Mouse (Mus musculus) hindbrain, postnatal 0 days (tissue): ENCODE results near the gene Ankrd13a. TPM values are rescaled to one million over a fixed set of nuclear protein-coding genes. Genes with fewer than 3 reads are reported as not detected.
A peak's percentile ranks its signal among the peaks of the same experiment; 100 is the strongest.

Experiments used
- ATAC-seq: fragments of 200-750 bp; cut with Nextera tagmentation; 2 replicates; pipeline ENCODE4 v1.8.0; 2017; ENCODE audit warnings: mild to moderate bottlenecking, moderate TSS enrichment, moderate library complexity
- DNase-seq: peaks from one replicate; pipeline ENCODE4 v3.0.0-alpha.2; 2015; ENCODE audit warnings: low spot score
- H3K27ac ChIP-seq: fragments of 300-500 bp; sonication (generic); 2 replicates; pipeline ENCODE4 v1.5.1; 2014; ENCODE audit warnings: mild to moderate bottlenecking
- H3K27me3 ChIP-seq: fragments of 300-500 bp; sonication (generic); 2 replicates; pipeline ENCODE4 v1.6.1; 2014; ENCODE audit warnings: low read length, mixed read lengths; ENCODE audit not compliant: insufficient read depth
- H3K36me3 ChIP-seq: fragments of 300-500 bp; sonication (generic); 2 replicates; pipeline ENCODE4 v1.6.1; 2014; ENCODE audit warnings: low read length, mixed read lengths; ENCODE audit not compliant: insufficient read depth
- H3K4me1 ChIP-seq: fragments of 300-500 bp; sonication (generic); 2 replicates; pipeline ENCODE4 v1.6.1; 2014; ENCODE audit warnings: antibody characterized with exemption, low read length, mixed read lengths; ENCODE audit not compliant: insufficient read depth
- H3K4me2 ChIP-seq: fragments of 300-500 bp; sonication (generic); 2 replicates; pipeline ENCODE4 v1.6.1; 2014; ENCODE audit warnings: low read depth, mild to moderate bottlenecking, low read length, moderate library complexity, mixed read lengths
- H3K4me3 ChIP-seq: fragments of 300-500 bp; sonication (generic); 2 replicates; pipeline ENCODE4 v1.5.1; 2014; ENCODE audit warnings: low read length
- H3K9ac ChIP-seq: fragments of 300-500 bp; sonication (generic); replicated peaks from 2 replicates; pipeline ENCODE4 v1.6.1; 2014; ENCODE audit warnings: mild to moderate bottlenecking, low read length, moderate library complexity, mixed read lengths
- H3K9me3 ChIP-seq: fragments of 300-500 bp; sonication (generic); 2 replicates; pipeline ENCODE4 v1.6.1; 2016; ENCODE audit warnings: low read length, mixed read lengths
- CTCF ChIP-seq: IDR thresholded peaks from 2 replicates; pipeline ENCODE4 v1.5.1; 2016; ENCODE audit warnings: antibody characterized with exemption, control low read depth, low read depth
- WGBS: fragments of 180-500 bp; shearing (Covaris S2); extraction: QIAGEN DNeasy Blood & Tissue Kit; methylation state at CpG from one replicate; pipeline ENCODE4 v1.1.7; 2014; 5-methylcytosine and 5-hydroxymethylcytosine counted together
- polyA plus RNA-seq: library from polyadenylated mRNA; unstranded; fragments of >200 nt; fragmentation: Nextera tagmentation; extraction: Ambion mirVana; gene quantifications from 2 replicates; pipeline ENCODE4 v1.2.1, GENCODE M21; 2015
- total RNA-seq: library from RNA; depleted of rRNA; stranded (reverse); fragments of >200 nt; gene quantifications from 2 replicates; pipeline ENCODE4 v1.2.3, GENCODE M21; 2014

The Ankrd13a gene
- total and polyA plus RNA-seq, 2 experiments from 2014 or later = 30.7 to 44.7 TPM

DNA sequence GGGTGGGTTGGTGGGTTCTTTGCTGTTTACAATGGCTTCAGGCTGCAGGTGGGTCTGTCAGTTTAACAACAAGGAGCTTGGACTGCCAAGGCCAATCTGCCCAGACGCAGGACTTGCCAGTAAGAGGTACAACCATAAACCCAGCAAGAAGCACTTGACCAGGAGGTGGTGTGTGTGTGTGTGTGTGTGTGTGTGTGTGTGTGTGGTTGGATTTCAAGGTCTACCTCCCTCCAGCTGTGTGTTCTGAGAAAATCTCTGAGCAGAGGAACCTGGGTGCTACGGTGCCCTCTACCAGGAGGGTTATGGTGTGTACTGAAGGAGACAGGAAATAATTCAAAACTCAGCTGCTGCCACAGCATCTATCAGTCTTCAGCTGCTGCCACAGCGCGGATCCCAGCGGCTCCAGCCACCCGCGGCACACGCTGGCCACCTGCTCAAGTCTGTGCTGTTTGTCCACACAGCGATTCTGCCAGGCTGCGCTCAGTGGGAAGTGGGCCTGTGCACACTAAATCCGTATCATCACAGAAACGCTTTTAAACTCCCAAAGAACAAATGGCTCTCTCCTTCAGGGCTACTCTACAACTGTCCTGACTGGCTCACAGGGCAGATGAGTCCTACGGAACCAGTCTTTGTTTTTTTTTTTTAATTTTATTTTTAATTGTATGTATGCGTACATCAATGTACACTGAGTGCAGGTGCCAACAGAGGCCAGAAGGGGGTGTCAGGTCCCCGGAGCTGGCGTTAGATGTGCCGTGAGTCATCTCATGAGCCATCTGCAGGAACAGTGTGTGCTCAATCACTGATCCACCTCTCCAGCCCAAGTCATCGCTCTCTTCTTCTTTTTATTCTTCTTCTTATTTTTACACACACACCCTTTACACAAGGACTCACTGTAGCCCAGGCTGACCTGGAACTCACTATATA lies 9.4 kb upstream of the Ankrd13a start:
- Histone ChIP-seq H3K9ac (no peak overlapping the region), H3K9me3 (no peaks in the 10 kb centered on the region), H3K27me3 (no peaks in the 10 kb centered on the region), H3K36me3 (peaks cover 44% of the 10 kb centered on the region; the same call in 1 of the 2 replicates), H3K4me1 (no peaks in the 10 kb centered on the region), H3K4me3 (no peak overlapping the region), H3K4me2 (no peak overlapping the region), H3K27ac (peak overlapping the region; percentile 56)
- 68% methylated on average over 18 of the region's 18 CpGs for WGBS
- ATAC-seq = peak; percentile 76
- DNase-seq = peak; percentile 67
- TF ChIP-seq CTCF = peak; percentile 52; the same call in 1 of the 2 replicates

GRCm38 (mm10) chr5:114766686-114767085 lies 7.8 kb upstream of the Ankrd13a start:
- no peak for ATAC-seq
- DNase-seq = no peak
- 88% methylated on average over 8 of the region's 8 CpGs for WGBS

DNA sequence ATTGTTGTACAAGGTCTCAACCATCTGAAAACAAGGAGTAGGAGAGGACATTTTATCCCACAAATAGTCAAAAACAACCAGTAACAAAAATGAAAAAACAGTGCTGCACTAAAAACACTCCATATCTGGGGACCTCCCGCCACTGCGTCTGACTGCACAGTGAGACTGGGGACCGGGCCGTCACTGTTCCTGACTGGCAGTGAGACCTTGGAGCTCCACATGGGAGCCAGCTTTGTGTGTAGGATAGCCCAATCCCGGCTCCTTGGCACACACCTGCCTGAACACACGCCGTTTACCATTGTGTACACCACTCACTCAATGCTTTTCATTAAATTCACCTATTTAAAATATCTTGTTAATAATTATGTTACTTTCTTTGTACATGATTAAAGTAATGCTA lies 7.3 kb upstream of the Ankrd13a start:
- H3K4me3 ChIP-seq = no peak overlapping the region
- no peak overlapping the region for H3K9ac ChIP-seq
- no peaks in the 10 kb centered on the region for H3K27me3 ChIP-seq
- 77% methylated on average over 7 of the region's 7 CpGs for WGBS
- H3K4me2 ChIP-seq = no peak overlapping the region
- H3K9me3 ChIP-seq = no peaks in the 10 kb centered on the region
- H3K27ac ChIP-seq = no peak overlapping the region
- no peak for TF ChIP-seq CTCF
- peaks cover 25% of the 10 kb centered on the region; the same call in 1 of the 2 replicates for H3K36me3 ChIP-seq
- DNase-seq = no peak
- peaks cover 5% of the 10 kb centered on the region; the same call in 1 of the 2 replicates for H3K4me1 ChIP-seq
- no peak for ATAC-seq

More at GRCm38 (mm10) chr5:114766686-114767085, 7.8 kb upstream of the Ankrd13a start:
- H3K9me3 ChIP-seq = no peaks in the 10 kb centered on the region
- H3K27ac ChIP-seq = no peak overlapping the region
- no peak overlapping the region for H3K4me3 ChIP-seq
- TF ChIP-seq CTCF = no peak
- no peaks in the 10 kb centered on the region for H3K27me3 ChIP-seq
- H3K4me2 ChIP-seq = no peak overlapping the region
- no peak overlapping the region for H3K9ac ChIP-seq
- peaks cover 30% of the 10 kb centered on the region; the same call in 1 of the 2 replicates for H3K36me3 ChIP-seq
- 0 out of 2 replicates have a peak, but pooled peaks cover under 1% of the 10 kb centered on the region for H3K4me1 ChIP-seq

DNA sequence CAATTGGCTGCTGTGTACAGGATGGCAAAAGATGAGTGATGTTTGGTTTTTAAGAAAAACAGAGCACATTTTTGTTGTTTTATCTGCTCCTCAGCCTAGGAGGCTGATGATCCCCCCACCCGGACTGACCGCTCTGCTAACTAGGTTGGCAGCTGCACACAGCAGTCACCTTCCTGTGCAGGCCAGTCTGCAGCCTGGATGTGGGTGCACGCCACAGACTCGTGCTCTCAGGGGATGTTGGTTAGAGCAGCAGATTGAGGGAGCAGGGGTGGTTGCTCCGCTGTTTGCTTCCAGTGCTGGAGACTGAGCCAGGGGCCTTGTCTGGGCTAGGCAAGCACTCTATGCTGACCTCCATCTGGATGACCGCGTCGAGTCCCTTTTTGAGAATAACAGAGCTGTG lies 4.7 kb upstream of the Ankrd13a start:
- peaks cover 6% of the 10 kb centered on the region; the same call in 1 of the 2 replicates for H3K36me3 ChIP-seq
- ATAC-seq (no peak), DNase-seq (no peak)
- peaks cover 6% of the 10 kb centered on the region; the same call in 1 of the 2 replicates for H3K4me1 ChIP-seq
- no peak overlapping the region for H3K4me3 ChIP-seq
- H3K27ac ChIP-seq = no peak overlapping the region
- WGBS = 82% methylated on average over 8 of the region's 8 CpGs
- H3K27me3 ChIP-seq = no peaks in the 10 kb centered on the region
- no peak for TF ChIP-seq CTCF
- H3K9ac ChIP-seq = no peak overlapping the region
- H3K4me2 ChIP-seq = no peak overlapping the region
- H3K9me3 ChIP-seq = no peaks in the 10 kb centered on the region

DNA sequence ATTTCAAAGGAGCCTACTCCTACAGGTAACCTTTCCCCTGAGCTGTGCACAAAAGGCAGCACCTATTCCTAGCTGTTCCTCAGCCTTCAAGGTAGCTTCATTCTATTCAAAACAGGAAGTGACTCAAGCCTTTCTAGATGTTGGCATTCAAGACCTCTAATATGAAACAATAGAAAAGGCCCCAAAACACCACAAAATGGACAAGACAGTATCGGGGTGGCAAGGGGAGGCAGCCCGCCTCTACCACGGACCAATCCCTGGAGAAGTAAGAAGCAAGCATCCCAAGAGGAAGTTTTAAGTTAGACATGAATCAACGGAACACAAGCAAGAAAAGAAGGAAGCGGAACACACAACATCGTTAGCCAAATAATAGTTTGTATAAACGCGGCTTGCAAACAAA lies 2.7 kb upstream of the Ankrd13a start:
- Histone ChIP-seq H3K4me1 (peaks cover 9% of the 10 kb centered on the region), H3K36me3 (no peaks in the 10 kb centered on the region), H3K27ac (no peak overlapping the region), H3K4me3 (peak overlapping the region; percentile 99), H3K4me2 (peak overlapping the region; percentile 75), H3K9ac (no peak overlapping the region), H3K9me3 (no peaks in the 10 kb centered on the region), H3K27me3 (no peaks in the 10 kb centered on the region)
- 67% methylated on average over 8 of the region's 8 CpGs for WGBS
- no peak for TF ChIP-seq CTCF
- ATAC-seq = no peak
- DNase-seq = no peak

DNA sequence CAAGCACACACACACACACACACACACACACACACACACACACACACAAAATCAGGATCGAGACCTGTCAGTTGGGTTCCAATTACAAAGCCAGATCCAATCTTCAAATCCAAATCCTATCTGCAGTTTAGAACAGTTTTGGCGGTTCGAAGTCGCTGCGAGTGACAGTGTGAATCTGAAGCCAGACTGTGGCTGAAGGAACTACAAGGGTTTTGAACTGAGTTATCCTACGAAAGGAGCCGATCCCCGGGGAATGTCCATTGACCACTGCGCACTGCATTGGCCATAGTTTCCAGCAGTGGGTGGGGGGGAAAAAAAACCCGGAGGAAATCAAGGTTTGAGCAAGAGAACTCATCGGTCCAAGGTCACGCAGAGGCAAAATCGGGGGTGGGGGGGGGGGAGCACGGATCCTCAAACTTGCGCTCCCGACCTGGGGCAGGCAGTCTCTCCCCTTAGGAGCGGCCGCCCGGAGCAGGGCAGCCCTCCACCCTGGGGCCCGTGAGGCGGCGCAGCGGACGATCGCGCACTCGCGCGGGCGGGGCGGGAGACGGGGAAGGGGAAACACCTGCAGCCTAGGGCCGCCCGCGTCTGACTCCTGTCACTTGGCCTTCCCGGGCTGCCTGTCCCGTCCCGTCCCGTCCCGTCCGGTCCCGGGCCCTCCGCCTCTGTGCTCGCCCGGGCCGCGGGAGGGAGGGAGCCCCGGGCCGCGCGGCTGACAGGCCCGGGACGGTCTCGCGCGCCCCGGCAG lies 1.8 kb upstream of the Ankrd13a start:
- Histone ChIP-seq H3K27ac (peak overlapping the region; percentile 99), H3K36me3 (no peaks in the 10 kb centered on the region), H3K27me3 (no peaks in the 10 kb centered on the region), H3K9ac (peak overlapping the region; percentile 98), H3K4me2 (peak overlapping the region; percentile 75), H3K4me1 (peaks cover 15% of the 10 kb centered on the region), H3K9me3 (no peaks in the 10 kb centered on the region), H3K4me3 (peak overlapping the region; percentile 99)
- no peak for TF ChIP-seq CTCF
- WGBS = 2% methylated on average over 44 of the region's 57 CpGs
- DNase-seq (peak; percentile 49), ATAC-seq (peak; percentile 24)
